Mouse (Mus musculus) regulatory T cell (primary cell): ENCODE measurements at regions not wholly inside any gene's neighbourhood (a gene's known extent, or its start where the extent isn't known, plus 50 kb on each side); places are given as distances from the start of the nearest gene placed in this dataset.

ENCODE experiments used
- in situ Hi-C: fragments of 300-600 bp; cut with MboI, MseI; formaldehyde crosslinking; loops from one replicate; pipeline ENCODE4 v1.15.1; 2025; ENCODE audit warnings: high pct_unique_total_duplicates

GRCm38 (mm10) chr5:82472146-82472545 lies 882.8 kb downstream of the Tecrl start:
- in situ Hi-C loops: loop anchor here (10.0 kb wide), 1 partner anchor 1103 kb away; no protein-coding TSS in a partner anchor

GRCm38 (mm10) chr5:82464272-82464671 lies 890.7 kb downstream of the Tecrl start:
- in situ Hi-C loops: no loop called here

DNA sequence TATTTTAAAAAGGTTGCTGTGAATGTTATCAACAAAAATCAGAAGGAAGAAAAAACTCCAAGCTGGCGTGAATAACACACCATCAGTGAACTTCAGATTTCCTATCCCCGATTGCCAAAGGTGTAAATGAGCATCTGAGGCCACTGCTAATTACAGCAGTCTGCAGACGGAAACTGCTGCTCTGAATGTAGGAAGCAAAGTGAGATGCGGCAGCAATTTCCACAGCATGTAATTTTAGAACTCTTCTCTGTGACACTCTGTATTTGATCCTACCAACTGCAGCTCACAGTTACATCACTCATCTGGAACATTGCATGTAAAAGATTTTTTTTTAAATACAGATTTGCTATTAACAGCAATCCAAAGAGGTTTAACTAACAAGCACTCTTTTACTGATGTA lies 913.7 kb downstream of the Tecrl start:
- in situ Hi-C loops: no loop called here

- in situ Hi-C loops: no loop called here
Observed at GRCm38 (mm10) chr5:82440126-82440525, 914.9 kb downstream of the Tecrl start.

- in situ Hi-C loops: no loop called here
Observed at GRCm38 (mm10) chr5:82420396-82420795, 934.6 kb downstream of the Tecrl start.

DNA sequence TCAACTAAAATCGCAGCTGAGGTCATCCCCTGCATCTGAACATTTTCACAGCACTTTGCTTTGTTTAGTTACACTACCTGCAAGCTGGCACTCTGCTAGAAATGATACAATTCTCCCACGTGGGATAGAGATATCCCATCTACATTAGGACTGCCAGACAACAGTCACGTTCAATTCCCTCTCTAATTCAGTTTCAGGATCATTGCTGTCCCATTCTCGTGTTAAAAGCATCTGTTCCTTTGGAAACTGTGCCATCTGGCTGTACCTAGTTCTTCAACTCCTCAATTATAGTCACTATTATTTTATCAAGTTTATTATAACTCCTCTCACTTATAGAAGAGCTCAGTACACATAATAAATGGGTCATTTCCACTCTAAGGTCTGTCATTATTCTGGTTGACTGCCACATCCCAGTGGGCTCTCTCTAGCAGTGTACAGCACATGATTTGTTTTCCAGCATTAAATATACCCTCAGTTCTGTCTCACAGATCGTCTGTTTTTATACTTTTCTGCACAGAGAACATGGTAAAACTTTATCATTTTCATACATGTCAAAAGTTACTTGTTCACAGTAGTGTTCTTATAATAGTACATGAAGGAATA lies 958.3 kb downstream of the Tecrl start:
- in situ Hi-C loops: no loop called here

GRCm38 (mm10) chr5:82361624-82362023 lies 993.4 kb downstream of the Tecrl start:
- in situ Hi-C loops: no loop called here

DNA sequence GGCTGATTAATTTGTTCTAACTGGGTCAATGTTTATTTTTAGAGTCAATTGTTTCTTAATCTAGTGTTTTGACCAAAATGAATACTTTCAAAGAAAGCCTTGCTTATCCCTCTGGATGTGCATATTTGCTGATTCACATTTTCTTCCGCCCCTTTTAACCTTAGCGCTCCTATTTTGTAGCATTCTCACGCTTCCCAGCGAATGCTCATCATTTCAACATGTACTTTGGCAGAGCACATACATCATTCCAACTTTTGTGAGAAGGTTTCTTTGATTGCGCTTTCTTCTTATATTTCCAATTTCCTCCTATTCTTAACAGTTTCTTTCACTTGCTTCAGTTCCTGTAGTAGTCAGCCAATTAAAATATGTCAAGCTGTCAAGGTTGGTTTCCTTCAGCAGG lies 998.7 kb downstream of the Tecrl start:
- in situ Hi-C loops: no loop called here

DNA sequence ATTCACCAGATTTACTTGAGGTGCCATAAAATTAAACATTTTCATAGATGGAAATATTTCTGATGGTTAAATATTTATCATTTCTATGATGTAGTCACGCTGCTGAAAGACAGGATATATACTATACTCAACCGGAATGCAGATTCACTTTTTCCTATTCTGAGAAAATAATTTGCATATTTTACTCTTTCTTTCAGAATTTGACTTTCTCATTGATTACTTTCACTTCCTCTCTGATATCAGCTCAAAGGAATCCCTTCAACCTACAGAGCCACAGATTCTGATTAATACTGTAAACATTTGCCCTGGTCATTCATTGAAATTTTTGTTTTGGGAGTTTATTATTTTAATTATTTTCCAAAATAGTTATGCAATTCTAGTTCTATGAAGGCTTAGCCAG lies 1003.9 kb downstream of the Tecrl start:
- in situ Hi-C loops: no loop called here

DNA sequence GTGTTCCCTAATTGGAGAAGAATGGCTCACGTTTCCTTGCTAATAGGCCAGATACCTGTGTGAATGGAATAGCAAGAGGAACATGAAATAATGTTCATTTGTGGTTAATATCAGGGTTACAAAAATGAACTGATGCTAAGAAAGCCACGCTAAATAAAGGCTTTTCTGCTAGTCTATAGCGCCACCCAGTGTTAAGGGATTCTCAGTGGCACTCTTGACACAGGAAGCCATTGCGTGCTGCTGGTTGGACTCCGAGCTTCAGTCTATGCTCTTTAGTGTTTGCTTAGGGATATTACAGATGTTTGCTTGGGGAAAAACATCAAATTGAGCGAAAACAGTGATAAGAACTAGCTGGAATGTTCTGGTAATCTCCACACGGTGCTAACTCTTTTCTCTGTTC lies 1008.3 kb downstream of the Tecrl start:
- in situ Hi-C loops: no loop called here

- in situ Hi-C loops: no loop called here
Observed at GRCm38 (mm10) chr5:82324354-82324753, 1030.6 kb downstream of the Tecrl start.

GRCm38 (mm10) chr5:82319709-82320333 lies 1035.2 kb downstream of the Tecrl start:
- in situ Hi-C loops: no loop called here

DNA sequence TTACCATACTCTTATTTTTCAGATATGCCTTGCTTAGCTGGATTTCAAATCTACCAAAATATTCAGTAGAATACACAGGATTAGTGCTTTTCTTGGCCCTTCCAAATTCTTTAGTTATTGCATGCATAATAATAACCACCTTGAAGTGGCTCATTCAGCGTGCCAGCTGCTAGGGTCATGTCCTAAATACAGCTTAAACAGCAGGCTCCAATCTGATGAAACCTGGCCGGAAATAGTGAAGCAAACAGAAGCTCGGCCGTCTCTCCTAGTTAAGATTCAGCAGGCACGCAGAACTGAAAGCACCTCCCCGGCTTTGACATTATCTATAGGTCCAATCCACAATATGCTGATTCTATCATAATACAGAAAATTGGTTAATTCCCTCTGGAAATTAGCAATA lies 1042.9 kb downstream of the Tecrl start:
- in situ Hi-C loops: no loop called here

- in situ Hi-C loops: no loop called here
Observed at GRCm38 (mm10) chr5:82288069-82288845, 1066.7 kb downstream of the Tecrl start.

- in situ Hi-C loops: no loop called here
Observed at GRCm38 (mm10) chr5:82253356-82254104, 1101.5 kb downstream of the Tecrl start.

- in situ Hi-C loops: no loop called here
Observed at GRCm38 (mm10) chr5:82226329-82226728, 1128.7 kb downstream of the Tecrl start.

DNA sequence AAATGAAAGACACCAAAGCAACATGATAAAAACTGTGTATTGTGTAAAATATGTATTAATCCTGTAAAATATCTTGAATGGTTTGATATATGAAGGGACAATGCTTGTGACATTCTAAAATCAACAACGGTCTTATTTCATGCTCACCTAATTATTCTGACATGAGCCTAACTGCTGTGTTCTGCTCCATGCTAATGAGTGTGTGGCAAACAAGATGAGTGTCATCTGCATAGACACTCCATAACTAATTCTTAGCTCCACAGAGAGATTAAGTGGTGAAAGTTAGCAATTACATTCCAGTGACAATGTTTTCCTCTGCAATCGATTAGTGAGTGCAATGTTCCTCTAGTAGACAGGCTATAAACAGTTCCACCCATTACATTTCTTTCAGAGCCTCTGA lies 1131.4 kb downstream of the Tecrl start:
- in situ Hi-C loops: no loop called here

DNA sequence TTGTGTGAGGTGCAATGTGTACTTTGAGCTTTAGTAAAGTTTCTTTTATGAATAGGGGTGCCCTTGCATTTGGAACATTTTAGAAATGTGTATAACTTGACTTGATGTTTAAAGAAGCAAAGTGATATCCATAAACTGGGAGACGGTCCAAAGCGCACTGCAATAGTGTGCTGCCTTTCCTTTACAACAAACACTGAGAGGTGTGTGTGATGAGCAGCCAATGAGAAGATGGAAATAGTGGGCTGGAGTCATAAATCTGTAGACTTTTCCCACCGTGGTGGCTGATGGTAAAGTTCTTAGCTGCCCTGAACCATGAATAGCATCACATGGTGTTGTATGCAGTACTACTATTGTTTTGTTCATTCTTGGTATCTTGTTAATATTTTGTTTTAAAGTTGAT lies 1151.4 kb downstream of the Tecrl start:
- in situ Hi-C loops: no loop called here
